Mouse (Mus musculus) urinary bladder, adult 18-20 months (tissue): ENCODE measurements around the gene Plxna4.

Experiments used
- DNase-seq, 2 experiments: peaks; one replicate each; pipeline ENCODE4 v3.0.0; 2022; ENCODE audit warnings: low spot score in 2 of 2, mixed read lengths in 2 of 2

Plxna4 gene

GRCm38 (mm10) chr6:32346015-32346414 is 242.0 kb downstream of the Plxna4 start:
- no peak for DNase-seq

- no peak for DNase-seq
Observed at GRCm38 (mm10) chr6:32342727-32343126, 245.3 kb downstream of the Plxna4 start.

- DNase-seq: no peak
Observed at GRCm38 (mm10) chr6:32342272-32342671, 245.7 kb downstream of the Plxna4 start.

GRCm38 (mm10) chr6:32338416-32338943 is 249.5 kb downstream of the Plxna4 start:
- no peak for DNase-seq

- no peak for DNase-seq
Observed at GRCm38 (mm10) chr6:32331281-32331680, 256.7 kb downstream of the Plxna4 start.

GRCm38 (mm10) chr6:32330034-32330795 is 257.8 kb downstream of the Plxna4 start:
- no peak for DNase-seq

- DNase-seq: peak; percentile 50 to 59
Observed at GRCm38 (mm10) chr6:32328028-32328427, 260.0 kb downstream of the Plxna4 start.

GRCm38 (mm10) chr6:32327173-32327572 is 260.8 kb downstream of the Plxna4 start:
- DNase-seq: no peak

GRCm38 (mm10) chr6:32326406-32326805 is 261.6 kb downstream of the Plxna4 start:
- no peak for DNase-seq

- no peak for DNase-seq
Observed at GRCm38 (mm10) chr6:32325851-32326250, 262.1 kb downstream of the Plxna4 start.

GRCm38 (mm10) chr6:32321187-32321586 is 266.8 kb downstream of the Plxna4 start:
- no peak for DNase-seq

GRCm38 (mm10) chr6:32320254-32320653 is 267.7 kb downstream of the Plxna4 start:
- peak in 1 of 2 experiments; percentile 11 for DNase-seq

- DNase-seq: no peak
Observed at GRCm38 (mm10) chr6:32317470-32317869, 270.5 kb downstream of the Plxna4 start.

- DNase-seq: no peak
Observed at GRCm38 (mm10) chr6:32315011-32315450, 273.0 kb downstream of the Plxna4 start.

- DNase-seq: no peak
Observed at GRCm38 (mm10) chr6:32309147-32309546, 278.8 kb downstream of the Plxna4 start.

- DNase-seq: no peak
Observed at GRCm38 (mm10) chr6:32300611-32301010, 287.4 kb downstream of the Plxna4 start.

- DNase-seq: no peak
Observed at GRCm38 (mm10) chr6:32281457-32281856, 306.5 kb downstream of the Plxna4 start.

GRCm38 (mm10) chr6:32280728-32281127 is 307.3 kb downstream of the Plxna4 start:
- no peak for DNase-seq

GRCm38 (mm10) chr6:32271463-32271862 is 316.5 kb downstream of the Plxna4 start:
- no peak for DNase-seq

GRCm38 (mm10) chr6:32266085-32266484 is 321.9 kb downstream of the Plxna4 start:
- no peak for DNase-seq

- DNase-seq: no peak
Observed at GRCm38 (mm10) chr6:32261339-32261738, 326.7 kb downstream of the Plxna4 start.

- no peak for DNase-seq
Observed at GRCm38 (mm10) chr6:32260341-32260740, 327.7 kb downstream of the Plxna4 start.

- no peak for DNase-seq
Observed at GRCm38 (mm10) chr6:32255191-32255590, 332.8 kb downstream of the Plxna4 start.
